Mouse (Mus musculus): ENCODE data around the gene Gm45140. TPM values are rescaled to one million over a fixed set of nuclear protein-coding genes. Genes with fewer than 3 reads are reported as not detected.

The Gm45140 gene
- total RNA-seq (2021) = under 1 TPM in 1 of 2 experiments, not detected in 1; 0.59 TPM
- long read RNA-seq, experiment 1 = 0 reads
- long read RNA-seq, experiment 2, partial matches to known transcripts = 0 of 1 reads
- long read RNA-seq, experiment 2, other reads (novel, unspliced or antisense) = 1 of 1 reads

DNA sequence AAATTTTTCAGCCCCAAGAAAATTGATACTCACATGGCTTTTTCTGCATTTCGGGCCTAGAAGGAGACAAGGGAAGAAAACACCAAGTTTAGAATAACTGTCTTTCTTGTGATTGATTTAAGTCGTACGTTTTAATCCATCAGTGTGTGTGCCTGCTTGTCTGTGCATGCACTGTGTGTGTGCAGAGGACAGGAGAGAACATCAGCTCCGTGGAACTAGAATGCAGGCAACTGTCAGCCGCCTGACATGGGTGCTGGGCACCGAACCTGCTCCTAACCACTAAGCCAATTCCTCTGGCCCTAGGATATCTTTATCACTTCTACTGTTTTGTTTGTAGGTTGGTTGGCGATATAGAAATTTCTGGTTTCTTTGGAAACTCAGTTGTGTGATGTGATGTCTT, at the start of gene Gm45140:
Gene Gm45140, minus strand, starts transcription at position 101 of the 400 bp plus-strand sequence.
- DNase-seq (ENCODE audit: low spot score) = no peak

- no peak for DNase-seq (ENCODE audit: low spot score)
Observed at GRCm38 (mm10) chr6:87882816-87883215, 47.2 kb upstream of the Gm45140 start.

DNA sequence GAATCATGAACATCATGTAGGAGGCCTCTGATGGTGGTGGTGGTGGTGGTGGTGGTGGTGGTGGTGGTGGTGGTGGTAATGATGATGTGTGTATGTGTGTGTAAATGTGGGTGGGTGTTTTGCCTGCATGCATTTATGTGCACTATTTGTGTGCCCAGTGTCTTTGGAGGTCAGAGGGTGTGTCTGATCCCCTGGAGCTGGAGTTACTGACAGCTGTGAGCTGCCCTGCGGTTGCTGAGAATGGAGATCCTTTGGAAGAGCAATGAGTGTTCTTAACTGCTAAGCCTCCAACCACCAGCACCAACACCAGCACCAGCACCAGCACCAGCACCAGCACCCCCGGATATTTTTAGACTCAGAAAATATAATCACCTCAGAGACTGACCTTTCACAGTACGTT, 46.6 kb upstream of the Gm45140 start:
- DNase-seq (ENCODE audit: low spot score) = no peak

DNA sequence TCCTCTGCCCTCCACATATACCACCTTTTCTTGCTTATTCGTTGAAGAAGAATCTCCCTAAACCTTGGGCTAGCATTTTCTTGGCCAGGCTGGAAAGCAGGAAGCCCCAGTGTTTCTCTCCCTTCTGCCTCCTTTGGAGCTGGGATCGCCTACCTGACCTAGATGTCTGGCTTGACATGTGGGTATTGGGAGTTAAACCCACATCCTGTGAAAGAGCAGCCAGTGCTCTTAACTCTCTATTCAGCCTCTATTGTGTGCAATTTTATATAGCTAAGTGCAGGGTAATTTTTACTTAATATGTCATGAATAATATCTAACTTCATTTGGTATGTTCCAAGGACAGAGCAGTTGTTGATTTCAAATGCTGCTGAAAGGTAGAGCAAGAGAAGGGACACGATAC, 44.0 kb upstream of the Gm45140 start:
- no peak for DNase-seq (ENCODE audit: low spot score)

DNA sequence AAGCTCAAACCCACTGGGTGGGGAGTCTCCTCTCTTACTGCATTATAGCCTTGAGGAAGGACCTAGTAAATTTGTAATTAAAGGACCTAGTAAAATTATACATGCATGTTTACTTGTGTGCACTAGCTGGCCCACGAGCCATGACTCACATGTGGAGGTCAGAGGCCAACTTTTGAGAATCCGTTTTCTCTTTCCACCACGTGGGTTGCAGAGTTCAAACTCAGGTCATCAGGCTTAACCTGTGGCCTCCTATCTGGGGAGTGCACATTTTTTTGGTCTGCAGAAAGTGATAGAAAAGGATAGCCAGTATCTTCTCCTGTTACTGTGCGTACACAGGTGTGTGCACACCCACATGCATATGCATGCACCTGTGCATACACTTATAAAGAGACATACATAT, 43.4 kb upstream of the Gm45140 start:
- no peak for DNase-seq (ENCODE audit: low spot score)

DNA sequence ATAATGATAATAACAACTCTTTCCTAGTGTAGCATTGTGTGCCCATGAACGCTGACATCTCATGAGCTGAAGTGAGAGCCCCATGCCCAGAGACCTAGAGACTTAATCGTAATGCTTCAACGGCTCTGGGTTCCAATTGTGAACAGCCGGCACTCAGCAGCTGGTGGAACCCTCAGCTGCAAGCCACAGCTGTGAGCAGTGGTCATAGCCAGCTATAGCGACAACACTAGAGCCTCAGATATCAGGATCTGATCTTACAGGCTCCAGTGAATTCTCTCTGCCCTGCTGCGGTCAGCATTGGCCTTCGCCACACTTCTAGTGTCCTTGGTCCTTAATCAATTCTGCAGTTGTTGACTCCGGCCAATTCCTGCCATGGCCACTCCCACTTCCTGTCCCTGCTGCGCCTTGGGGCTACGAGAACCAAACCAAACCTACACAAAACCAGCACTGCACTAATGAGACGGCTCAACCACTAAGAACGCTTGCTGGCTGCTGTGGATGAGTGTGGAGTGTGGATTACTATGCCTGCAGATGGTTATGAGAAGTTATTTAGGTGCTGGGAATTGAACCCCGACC, 40.6 kb upstream of the Gm45140 start:
- DNase-seq (ENCODE audit: low spot score) = peak; percentile 44

- no peak for DNase-seq (ENCODE audit: low spot score)
Observed at GRCm38 (mm10) chr6:87875562-87875961, 40.0 kb upstream of the Gm45140 start.

GRCm38 (mm10) chr6:87875083-87875482, 39.5 kb upstream of the Gm45140 start:
- DNase-seq (ENCODE audit: low spot score) = peak; percentile 96

DNA sequence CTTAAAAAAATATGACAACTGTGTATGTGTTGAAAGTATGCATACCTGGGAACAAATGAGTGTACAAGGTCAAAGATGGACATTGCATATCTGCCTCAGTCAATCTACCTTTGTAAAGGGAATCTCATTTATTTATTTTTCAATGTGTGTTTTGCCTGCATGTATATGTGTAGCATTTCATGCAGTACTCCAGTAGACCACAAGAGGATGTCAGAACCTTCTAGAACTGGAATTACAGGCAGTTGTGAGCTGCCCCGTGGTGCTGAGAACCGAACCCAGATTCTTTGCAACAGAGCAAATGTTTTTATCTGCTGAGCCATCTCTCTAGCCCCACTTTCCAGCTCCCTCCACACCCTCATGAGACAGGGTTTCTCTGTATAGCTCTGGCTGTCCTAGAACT, 38.4 kb upstream of the Gm45140 start:
- no peak for DNase-seq (ENCODE audit: low spot score)

DNA sequence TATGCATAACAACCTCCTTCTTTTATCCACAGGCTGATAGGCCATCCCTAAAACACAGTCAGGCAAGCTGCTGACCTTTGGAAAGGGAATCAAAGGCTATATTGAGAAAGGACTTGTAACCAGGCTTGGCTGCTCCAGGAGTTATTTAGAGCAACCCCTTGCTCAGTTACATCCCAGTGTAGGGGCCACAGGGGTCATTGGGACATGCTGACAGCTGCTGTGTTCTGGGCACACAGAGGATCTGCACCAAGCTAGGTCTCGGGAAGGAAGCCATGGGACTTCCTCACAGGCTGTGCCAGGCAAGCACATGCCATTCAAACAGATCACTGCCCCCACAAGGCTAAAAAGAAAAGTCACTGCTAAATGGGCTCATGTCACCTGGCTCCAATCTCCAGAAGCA, 37.5 kb upstream of the Gm45140 start:
- DNase-seq (ENCODE audit: low spot score) = peak; percentile 90

GRCm38 (mm10) chr6:87871240-87871639, 35.6 kb upstream of the Gm45140 start:
- DNase-seq (ENCODE audit: low spot score) = no peak

GRCm38 (mm10) chr6:87870440-87870839, 34.8 kb upstream of the Gm45140 start:
- no peak for DNase-seq (ENCODE audit: low spot score)

DNA sequence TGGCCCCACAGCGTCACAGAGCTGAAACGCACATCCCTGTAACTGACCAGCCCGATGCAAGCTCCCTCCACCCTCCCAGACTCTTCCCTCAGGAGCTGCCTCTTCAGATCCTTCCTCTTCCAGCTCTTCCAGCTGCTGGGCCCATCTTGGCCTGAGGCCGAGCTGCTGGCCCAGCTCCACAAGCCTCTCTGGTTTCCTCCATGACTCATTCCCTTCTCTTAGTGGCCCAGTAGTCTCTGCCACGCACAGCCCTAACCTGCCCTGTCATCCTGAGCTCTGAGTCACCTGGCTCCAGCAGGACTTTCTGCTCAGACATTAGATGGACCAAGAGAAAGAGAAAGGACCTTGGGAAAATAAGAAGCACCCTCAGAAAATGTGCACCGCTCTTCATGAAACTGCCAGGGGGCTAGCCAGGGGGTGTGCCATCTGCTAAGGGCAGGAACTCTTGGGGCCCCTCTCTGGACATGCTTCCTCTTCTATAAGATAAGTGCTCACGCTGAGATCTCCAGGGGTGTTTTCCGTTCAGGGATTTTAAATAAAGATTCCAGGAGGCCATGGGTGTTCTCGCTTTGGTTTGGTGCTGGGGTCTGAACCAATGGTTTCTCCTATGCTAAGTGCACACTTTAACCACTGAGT, 33.4 kb upstream of the Gm45140 start:
- peak; percentile 97 for DNase-seq (ENCODE audit: low spot score)

- no peak for DNase-seq (ENCODE audit: low spot score)
Observed at GRCm38 (mm10) chr6:87867256-87867655, 31.7 kb upstream of the Gm45140 start.

GRCm38 (mm10) chr6:87866211-87866610, 30.6 kb upstream of the Gm45140 start:
- DNase-seq (ENCODE audit: low spot score) = peak; percentile 46

DNA sequence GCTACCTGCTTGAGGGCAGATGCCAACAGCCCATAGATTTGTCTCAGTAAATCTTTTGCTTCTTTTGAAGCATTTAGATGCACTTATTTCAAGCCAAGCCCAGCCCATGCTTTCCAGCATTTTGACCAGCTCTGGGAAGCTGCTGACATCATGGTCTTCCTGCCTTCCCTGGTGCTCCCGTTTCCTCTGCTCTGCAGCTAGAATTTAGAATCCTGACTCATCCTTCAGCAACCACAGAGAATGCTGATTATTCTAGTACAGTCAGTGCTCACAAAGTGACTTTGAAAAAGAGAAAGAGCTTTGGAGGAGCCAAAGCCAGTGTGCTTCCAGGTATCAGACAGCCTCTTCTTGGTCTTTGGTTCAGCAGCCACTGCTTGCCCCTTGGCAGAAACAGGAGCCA, 21.5 kb upstream of the Gm45140 start:
- no peak for DNase-seq (ENCODE audit: low spot score)

GRCm38 (mm10) chr6:87853446-87853845, 17.9 kb upstream of the Gm45140 start:
- DNase-seq (ENCODE audit: low spot score) = no peak

DNA sequence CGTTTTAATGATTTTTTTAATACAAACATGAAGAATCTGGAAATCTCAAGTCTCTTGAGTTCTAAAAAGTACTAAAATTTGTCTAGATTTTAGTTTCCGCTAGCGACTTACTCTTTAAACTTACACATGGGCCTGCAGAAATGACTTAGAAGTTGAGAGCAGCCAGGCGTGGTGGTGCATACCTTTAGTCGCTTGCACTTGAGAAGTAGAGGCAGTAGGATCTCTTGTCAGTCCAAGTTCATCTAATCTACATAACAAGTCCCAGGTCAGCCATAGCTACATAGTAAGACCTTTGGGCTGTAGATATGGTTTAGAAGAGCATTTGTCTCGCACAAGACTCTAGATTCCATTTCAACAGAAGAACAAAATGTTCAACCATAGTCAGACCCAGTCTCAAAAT, 16.3 kb upstream of the Gm45140 start:
- DNase-seq (ENCODE audit: low spot score) = no peak

DNA sequence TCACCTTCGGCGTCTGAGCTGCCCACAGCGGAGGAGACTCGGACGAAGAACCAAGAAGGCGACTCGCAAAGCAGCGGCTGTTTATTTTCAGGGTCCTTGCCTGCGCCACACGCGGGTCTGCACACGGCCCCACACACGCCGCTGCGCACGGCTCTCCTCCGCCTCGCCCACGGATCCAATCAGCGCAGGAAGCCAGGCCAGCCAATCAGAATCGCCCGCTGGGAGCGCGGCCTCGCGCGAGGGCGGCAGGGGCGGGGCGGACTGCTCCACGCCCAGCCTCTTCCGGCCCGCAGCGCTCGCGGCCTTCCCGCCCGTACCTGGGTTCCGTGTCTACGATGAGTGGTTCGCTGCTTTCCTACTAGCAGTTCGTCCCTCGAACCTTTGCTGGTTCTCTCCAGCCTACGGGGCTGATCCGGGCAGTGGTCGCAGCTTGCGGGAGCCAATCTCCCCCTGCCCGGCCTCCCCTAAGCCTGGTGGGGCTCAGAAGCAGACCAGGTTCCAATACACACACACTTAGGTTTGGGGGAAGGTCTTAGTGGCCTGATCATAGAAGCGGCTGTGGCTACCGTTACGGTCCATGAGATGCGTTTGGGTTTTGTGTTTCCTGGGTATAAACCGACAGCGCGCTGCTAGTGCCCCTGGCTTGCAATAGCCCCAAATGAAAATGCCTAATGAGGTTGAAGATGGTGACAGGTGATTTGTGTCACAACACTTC, 15.5 kb upstream of the Gm45140 start, which contains the start of gene Cnbp:
Gene Cnbp, minus strand, starts transcription at position 207 of the 715 bp plus-strand sequence.
- DNase-seq (ENCODE audit: low spot score) = peak; percentile 96

GRCm38 (mm10) chr6:87850155-87850899, 14.7 kb upstream of the Gm45140 start:
- peak; percentile 54 for DNase-seq (ENCODE audit: low spot score)

DNA sequence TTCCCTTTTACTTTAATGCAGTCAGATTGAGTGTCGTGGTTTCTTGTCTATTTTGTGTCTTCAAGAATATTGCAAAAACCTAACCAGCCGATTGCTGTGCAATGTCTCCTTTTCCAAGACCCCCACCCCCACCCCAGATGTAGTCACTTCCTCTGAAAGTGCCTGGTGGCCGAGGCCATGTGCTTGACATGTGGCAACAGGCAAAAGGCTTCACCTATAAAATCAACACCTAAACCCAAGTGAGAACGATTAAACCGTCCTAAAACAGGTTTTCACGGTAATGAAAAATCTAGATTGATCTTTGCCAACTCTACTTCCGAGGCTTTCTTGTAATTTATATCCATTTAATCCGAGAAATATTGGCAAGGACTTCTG, 14.2 kb upstream of the Gm45140 start:
- DNase-seq (ENCODE audit: low spot score) = no peak

GRCm38 (mm10) chr6:87846813-87847212, 11.2 kb upstream of the Gm45140 start:
- DNase-seq (ENCODE audit: low spot score) = peak; percentile 44
